Mouse (Mus musculus): ENCODE measurements around the gene Gmppa.

Gene Gmppa

DNA sequence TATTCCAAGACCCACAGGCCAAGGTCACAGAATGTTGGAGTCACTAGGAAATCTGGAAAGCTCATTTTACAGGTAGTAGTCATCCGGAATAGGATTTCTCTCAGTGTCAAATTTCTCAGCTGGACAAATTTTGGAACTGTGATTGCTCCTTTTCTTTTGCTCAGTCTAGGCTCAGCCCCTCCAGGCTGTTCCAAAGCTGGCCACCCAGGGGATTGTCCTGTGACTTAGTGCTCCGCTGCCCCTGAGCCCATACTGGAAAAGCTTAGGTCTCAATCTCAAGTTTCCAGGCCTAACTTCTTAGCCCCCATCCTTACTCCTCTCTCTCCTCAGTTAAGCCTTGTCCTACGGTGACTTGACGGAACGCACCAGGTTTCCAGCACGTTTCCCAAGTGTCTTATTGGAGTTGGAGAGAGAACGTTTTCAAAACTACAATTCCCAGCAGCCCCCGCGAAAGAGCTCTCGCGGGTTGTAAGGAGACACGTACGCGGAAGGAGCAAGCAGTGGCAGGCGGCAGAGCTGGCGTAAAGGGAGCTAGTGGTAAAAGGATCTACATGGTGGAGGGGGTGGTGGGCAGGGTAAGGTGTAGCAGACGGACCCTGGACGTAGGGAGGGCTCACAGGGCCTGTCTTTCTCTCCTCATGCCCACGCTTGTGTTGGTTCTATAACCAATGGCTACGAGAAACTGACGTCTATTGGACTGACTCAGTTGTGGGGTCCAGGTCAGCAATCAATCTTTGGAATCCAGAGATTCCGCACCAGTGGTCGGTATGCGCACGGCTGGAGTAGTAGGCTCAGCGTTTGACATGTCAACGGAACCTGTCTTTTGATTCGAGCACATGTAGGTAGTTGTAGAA, at the start of gene Gmppa:
Gene Gmppa, plus strand, starts transcription at position 456 of the 854 bp plus-strand sequence.
- DNase-seq (ENCODE audit: low spot score): peak; percentile 87

DNA sequence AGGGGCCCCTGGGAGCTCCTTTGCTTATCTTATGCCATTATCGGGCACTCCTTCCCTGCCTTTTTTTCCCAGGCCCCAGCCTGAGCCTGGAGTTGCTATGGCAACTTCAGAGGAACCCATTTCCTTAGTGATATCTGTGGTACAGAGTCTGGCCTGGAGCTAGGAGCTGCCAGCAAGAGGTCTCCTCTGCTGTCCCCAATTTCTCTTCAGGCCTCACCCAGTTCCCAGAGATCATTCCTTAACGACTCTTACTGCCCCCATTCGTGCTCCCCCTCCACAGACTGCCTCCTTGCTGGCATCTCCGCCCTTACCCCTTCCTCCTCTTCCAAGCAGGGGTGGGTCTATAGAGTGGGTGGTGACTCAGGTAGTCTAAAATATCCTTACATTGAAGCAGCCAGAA, 49.6 kb upstream of the Gmppa start:
- DNase-seq (ENCODE audit: low spot score): no peak

DNA sequence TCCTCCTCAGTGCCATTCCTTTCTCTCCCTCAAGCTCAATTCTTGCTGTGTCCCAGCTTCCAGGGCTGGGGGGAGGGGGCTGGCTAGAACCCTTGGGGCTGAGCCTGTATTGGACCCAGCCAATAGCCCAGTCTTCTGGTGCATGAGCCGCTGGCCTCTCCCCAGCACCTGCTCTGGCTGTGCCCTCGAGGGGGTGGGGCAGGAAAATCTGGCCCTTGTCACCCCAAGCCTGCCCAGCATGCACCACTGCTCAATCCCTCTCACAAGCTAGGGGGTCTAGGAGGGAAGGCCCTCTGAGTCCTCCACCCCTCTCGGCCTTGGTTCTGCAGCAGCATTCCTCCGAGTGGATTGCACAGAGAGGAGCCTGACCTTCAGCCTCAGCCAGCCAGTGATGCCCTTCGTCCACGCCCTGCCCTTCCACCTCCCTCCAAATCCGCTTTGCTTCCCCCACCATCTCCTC, 48.2 kb upstream of the Gmppa start:
- no peak for DNase-seq (ENCODE audit: low spot score)

DNA sequence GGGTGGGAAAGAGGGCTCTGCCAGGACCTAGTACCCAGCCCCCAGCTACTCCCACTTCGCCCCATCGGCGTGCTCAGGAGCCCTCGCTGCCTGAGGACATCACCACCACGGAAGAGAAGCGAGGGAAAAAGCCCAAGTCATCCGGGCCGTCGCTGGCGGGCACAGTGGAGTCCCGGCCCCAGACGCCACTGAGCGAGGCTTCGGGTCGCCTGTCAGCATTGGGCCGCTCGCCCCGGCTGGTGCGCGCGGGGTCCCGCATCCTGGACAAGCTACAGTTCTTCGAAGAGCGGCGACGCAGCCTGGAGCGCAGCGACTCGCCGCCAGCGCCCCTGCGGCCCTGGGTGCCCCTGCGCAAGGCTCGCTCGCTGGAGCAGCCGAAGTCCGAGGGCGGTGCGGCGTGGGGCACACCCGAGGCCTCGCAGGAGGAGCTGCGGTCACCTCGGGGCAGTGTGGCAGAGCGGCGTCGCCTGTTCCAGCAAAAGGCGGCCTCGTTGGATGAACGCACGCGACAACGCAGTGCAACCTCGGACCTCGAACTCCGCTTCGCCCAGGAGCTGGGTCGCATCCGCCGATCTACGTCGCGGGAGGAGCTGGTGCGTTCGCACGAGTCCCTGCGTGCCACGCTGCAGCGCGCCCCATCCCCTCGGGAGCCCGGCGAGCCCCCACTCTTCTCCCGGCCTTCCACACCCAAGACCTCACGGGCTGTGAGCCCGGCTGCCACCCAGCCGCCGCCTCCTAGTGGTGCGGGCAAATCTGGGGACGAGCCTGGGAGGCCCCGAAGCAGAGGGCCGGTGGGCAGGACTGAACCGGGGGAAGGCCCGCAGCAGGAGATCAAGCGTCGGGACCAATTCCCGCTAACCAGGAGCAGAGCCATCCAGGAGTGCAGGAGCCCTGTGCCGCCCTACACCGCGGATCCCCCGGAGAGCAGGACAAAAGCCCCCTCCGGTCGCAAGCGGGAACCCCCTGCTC, 47.5 kb upstream of the Gmppa start:
- no peak for DNase-seq (ENCODE audit: low spot score)

DNA sequence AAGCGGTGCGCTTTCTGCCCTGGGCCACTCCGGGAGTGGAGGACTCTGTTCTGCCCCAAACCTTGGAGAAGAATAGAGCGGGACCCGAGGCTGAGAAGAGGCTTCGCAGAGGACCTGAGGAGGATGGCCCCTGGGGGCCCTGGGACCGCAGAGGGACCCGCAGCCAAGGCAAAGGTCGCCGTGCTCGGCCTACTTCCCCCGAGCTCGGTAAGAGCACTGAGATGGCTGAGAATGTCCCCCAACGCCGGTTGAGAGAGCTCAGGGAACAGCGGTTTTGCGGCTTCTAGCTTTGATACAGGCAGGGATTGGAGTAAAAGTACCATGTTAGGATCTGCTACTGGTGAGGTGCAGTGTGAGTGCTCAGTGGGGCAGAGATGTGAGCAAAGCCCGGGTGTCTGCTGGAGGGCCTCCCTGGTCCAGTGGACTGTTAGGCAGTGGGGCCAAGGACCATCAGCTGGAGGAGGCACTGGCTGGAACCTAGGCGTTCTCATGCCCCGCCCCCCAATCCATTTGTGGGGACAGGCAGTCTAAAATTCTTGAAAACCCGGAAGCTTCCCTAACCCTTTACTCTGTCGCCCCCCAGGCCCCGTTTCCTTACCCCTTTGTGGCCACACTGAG, 46.7 kb upstream of the Gmppa start:
- DNase-seq (ENCODE audit: low spot score): no peak

DNA sequence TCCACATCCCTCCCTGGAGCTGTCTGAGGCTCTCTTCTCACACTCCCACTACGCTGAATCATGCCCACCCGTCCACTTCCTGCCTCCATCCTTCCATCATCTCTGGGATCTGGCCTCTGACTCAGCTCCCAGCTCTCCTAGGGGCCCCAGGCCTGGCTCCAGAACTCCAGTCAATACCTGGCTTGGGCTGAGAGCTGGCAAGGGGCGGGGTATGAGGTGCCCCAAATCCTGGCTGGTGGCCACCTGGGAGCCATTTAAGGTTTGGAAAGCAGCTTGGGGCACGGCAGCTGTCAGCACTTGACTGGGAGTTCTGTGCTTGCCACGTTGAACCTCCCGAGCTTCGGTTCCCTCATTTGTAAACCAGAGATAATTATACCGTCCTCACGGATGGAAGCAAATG, 42.6 kb upstream of the Gmppa start:
- peak; percentile 59 for DNase-seq (ENCODE audit: low spot score)

DNA sequence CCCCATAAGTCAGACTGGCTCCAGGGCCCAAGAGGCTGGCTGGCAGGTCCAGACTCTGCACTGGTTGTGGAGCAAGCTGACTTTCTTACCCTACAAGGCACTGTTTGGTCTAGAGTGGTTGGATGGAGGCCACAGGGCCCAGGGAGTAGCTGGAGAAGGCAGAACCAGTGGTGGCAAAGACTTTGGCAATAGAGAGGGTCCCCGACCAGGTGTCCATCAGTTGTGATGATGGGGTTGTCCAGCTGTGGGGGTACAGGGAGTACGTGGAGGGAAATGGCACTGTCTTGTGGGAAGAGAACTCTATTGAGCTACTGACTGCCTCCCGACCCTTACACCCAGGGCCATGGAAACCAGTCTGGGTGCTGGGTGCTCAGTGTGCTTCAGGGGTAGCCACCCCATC, 41.9 kb upstream of the Gmppa start:
- DNase-seq (ENCODE audit: low spot score): no peak

DNA sequence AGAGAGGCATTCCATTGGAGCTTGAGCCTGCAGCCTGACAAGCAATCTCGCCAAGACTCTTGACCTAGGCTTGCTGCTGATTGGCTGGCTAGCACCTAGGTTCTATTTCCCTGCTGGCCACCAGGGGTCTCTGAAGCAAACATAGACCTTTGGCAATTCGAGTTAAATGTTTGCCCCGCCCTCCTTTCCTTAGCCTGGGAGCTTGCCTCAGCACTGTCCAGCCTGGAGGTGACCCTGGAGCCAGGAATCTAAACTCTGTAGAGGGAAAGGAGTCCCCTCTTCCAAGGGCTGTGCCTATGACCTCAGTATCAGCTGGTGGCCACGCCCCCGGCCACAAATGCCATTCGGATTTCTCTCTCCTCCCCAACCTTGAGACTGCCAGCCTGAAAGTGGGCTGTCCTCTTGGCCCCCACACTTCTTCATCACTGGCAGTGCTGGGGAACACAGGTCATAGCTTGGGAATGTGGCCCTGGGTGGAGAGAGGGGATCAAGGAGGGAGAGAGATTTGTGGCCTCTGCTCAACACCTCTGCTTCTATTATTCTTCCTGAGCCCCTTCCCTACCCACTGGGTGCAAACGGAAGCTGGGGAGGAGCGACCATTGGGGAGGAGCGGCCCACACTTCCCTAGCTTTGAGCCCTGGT, 36.8 kb upstream of the Gmppa start:
- DNase-seq (ENCODE audit: low spot score): peak; percentile 61

DNA sequence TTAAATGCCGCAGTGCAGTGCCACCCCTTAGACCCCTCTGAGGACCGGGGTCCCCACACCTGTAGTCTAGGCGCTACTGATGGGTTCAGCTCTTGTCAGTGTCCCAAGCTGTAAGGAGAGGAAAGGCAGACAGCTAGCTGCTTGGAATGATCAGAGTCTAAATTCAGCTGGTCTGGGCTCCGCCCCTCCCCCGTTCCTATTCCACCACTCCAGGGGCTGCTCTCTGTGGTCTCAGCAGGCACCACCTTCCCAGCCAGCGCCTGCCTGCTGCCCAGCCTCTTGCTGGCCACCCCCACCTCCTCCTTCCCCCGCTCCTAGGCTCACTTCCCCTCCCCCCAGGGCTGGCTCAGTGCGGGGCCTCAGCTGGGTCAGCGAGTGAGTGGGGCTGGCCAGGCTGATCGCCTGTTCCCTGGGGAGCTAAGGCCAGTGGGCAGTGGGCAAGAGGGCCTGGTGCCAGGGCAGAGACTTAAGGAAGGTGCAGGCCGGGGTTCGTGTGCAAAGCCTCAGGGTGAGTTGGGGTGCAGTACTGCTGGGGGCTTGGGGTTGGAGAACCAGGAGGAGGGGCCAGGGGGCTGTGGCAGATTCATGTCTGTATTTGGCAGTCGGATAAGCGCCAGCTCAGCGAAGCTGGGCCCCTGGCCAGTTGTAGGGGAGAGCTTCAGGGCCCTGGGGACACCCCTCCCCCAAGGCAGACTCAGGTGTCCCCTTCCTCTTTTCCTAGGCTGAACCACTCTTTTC, 35.8 kb upstream of the Gmppa start:
- DNase-seq (ENCODE audit: low spot score): peak; percentile 50

DNA sequence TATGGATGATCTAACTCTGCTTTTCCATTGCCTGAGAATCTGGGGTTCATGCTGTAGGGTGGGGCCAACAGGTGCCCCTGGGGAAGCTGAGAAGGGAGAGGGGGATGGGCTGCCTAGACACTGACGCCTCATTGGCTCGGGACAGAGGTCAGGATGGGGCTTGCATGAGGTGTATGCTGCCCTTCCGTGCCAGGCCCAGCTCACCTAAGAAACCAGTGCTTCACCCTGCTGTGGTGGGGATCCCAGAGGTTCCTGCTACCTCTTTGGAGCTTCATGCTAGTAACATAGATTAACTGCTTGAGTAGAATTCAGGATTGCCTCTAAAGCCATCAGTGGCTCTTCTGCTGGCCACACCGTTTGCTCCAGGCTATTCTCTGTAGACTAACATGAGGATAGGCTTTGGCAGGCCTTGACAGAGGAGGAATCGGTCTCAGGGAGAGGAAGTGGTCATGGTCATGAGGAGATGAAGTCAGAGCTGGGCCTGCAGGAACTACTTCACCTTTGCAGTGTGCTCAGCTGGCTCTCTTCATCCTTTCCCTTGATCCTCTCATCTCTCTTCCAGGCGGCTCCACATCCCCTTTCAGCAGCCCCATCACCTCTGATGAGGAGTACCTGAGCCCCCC, 35.1 kb upstream of the Gmppa start:
- DNase-seq (ENCODE audit: low spot score): no peak

DNA sequence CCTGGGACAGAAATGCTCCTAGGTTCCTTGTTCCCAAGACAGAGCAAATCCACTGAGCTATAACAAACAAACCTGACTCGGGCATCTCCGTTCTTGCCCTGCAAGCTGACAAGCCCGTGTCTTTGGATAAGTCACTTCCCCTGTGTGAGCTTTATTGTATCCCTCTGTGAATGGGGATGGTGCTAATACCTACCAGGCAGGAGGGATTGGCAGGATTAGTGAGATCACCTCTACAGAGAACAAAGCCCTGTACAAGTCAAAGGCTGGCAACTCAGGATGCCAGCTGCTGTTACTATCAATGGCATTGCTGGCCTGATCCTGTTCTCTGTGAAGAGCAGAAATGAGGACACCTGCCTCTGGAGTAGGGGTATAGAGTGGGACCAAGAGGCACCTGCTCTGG, 30.2 kb upstream of the Gmppa start:
- DNase-seq (ENCODE audit: low spot score): no peak

DNA sequence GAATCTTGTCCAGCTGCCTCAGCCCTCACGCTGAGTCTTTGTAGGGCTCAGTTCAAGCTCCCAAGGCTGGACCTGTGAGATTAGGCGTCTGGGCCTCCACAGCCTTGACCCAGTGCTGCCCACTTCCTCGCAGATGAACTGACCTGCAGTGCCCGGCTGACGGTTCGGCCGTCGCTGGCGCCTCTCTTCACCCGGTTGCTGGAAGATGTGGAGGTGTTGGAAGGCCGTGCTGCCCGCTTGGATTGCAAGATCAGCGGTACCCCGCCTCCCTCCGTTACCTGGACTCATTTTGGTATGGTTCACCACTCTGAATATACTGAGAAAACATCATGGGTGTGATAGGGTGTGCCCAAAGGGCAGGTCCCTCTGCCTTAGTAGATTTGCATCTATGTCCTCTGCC, 29.6 kb upstream of the Gmppa start:
- no peak for DNase-seq (ENCODE audit: low spot score)

DNA sequence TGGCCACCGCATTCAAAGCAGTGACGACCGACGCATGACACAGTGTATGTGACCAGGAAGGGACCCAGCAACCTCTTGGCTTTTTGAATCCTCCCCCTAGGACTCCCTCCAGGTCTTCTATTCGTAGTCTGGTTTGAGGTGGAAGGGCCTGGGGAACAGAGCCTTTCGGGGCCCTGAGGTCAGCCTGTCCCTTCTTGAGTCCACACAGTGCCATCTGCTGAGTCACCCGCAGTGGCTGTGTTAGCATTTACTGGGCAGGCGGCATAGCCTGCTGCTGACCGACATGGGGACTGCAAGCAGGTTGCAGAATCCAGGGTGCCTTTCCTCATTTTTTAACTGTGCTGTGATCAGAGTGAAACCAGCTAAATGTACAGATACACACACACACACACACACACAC, 28.7 kb upstream of the Gmppa start:
- no peak for DNase-seq (ENCODE audit: low spot score)

DNA sequence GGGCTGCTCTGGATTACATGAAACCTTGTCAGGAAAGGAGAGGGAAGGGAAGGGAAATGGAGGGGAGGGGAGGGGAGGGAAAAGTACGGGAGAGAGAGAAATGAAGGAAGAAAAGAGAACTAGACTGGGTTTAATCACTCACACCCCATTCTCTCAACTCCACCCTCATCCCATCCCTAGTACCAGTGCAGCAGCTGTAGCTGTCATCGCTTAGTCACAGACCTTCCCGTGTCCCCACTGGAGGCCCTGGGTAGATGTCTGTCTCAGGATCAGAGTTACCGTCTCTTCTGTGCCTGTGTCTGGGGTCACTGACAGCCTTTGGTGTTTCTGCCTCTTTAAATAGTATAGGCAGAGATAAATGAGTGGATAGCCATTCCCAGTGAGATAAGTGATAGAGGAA, 27.5 kb upstream of the Gmppa start:
- no peak for DNase-seq (ENCODE audit: low spot score)

DNA sequence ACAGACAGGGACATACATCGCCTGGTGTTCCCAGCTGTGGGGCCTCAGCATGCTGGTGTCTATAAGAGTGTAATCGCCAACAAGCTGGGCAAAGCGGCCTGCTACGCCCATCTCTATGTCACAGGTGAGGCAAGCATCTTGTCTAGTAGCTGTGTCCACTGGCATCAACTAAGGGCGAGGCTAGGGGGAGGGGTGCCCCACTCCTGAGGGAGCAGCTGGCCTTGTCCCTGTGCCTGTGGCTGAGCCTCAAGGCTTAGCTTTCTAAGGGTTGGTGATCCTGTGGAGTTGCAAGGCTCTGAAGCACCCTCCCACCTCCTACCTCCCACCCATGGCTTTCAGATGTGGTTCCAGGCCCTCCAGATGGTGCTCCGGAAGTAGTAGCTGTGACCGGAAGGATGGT, 25.8 kb upstream of the Gmppa start:
- DNase-seq (ENCODE audit: low spot score): no peak

DNA sequence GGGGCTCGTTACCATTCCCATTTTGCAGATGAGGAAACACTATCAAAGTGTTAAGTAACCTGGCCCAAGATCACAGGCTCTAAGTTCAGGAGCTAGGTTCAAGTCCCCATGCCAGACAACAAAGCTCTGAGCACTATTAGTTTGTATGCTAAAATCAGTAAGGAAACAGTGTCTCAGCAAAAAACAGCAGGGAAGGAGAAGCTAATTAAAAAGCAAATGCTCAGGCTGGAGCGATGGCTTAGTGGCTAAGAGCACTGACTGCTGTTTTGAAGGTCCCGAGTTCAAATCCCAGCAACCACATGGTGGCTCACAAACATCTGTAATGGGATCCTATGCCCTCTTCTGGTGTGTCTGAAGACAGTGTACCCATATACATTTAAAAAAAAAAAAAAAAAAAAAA, 23.5 kb upstream of the Gmppa start:
- DNase-seq (ENCODE audit: low spot score): no peak

DNA sequence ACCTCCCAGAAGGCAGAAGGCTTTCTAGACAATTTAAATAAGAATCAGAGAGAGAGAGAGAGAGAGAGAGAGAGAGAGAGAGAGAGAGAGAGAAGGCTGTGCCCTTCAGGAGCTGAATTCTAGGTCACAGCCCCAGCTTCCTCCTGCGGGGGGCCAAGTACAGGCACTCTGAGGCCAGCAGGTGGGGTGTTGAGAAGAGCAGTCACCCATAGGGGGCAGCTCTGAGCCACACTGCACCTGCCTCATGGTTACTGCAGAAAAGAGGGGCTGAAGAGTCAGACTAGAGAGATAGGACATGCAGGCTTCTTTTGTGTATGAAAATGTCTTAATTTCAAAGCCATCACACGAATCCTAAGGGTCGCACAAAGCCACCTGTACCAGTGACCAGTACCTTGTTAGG, 22.0 kb upstream of the Gmppa start:
- DNase-seq (ENCODE audit: low spot score): peak; percentile 52

DNA sequence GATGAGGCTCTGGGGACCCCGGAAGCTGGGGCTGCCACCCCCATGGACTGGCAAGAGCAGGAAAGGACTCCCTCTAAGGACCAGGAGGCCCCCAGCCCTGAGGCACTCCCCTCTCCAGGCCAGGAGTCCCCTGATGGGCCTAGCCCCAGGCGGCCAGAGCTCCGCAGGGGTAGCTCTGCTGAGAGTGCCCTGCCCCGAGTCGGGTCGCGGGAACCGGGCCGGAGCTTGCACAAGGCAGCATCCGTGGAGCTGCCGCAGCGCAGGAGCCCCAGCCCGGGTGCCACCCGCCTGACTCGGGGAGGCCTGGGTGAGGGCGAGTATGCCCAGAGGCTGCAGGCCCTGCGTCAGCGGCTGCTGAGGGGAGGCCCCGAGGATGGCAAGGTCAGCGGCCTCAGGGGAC, 13.9 kb upstream of the Gmppa start:
- no peak for DNase-seq (ENCODE audit: low spot score)

DNA sequence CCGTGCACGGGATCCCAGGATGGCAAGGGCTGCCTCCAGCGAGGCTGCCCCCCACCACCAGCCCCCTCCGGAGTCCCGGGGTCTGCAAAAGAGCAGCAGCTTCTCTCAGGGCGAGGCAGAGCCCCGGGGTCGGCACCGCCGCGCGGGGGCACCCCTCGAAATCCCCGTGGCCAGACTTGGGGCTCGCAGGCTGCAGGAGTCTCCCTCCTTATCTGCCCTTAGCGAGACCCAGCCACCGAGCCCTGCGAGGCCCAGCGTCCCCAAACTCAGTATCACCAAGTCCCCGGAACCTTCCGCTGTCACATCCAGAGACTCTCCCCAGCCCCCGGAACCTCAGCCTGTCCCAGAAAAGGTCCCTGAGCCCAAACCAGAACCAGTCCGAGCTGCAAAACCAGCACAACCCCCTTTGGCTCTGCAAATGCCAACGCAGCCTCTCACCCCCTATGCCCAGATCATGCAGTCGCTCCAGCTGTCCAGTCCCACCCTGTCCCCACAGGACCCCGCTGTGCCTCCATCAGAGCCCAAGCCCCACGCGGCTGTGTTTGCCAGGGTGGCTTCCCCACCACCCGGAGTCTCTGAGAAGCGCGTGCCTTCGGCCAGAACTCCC, 13.4 kb upstream of the Gmppa start:
- DNase-seq (ENCODE audit: low spot score): no peak

DNA sequence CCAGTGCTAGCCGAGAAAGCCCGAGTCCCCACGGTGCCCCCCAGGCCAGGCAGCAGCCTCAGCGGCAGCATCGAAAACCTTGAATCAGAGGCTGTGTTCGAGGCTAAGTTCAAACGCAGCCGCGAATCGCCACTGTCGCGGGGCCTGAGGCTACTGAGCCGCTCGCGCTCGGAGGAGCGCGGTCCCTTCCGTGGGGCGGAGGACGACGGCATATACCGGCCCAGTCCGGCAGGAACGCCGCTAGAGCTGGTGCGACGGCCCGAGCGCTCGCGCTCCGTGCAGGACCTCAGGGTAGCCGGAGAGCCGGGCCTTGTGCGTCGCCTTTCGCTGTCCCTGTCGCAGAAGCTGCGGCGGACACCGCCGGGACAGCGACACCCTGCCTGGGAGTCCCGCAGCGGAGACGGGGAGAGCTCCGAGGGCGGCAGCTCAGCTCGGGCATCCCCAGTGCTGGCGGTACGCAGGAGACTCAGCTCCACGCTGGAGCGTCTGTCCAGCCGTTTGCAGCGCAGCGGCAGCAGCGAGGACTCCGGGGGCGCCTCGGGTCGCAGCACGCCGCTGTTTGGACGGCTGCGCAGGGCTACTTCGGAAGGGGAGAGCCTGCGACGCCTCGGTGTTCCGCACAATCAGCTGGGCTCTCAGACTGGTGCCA, 12.8 kb upstream of the Gmppa start:
- no peak for DNase-seq (ENCODE audit: low spot score)
